Mouse (Mus musculus): ENCODE measurements around the gene Smg9.

The Smg9 gene

GRCm38 (mm10) chr7:24445266-24445926, 46.0 kb downstream of the Smg9 start:
- no peak for DNase-seq

DNA sequence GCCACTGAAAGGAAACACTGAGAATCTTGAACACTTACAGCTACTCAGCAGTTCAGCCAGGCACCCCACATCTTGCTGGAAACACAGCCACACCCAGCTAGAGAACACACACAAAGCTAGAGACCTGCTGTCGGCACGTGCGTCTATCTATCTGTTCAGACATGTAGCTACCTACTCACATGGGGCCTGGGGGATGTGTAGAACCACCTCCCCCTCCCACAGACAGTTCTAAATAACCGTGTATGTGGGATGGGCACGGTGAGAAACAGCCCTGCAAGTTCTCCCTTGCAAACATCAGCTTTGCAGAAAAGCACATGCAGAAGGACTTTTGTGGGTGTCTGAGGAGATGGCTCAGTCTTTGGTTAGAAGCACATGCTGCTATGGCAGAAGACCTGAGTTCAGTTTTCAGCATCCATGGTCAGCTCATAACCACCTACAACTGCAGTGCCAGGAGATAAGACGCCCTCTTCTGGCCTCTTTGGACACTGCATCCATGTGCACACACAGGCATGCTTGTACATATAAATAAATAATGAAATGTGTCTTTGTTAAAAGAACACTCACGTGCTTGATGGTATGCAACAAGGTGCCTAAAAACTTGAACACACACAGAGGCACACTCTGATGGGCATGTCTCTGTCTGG, 47.4 kb downstream of the Smg9 start:
- DNase-seq, result no peak

- DNase-seq, result no peak
Observed at GRCm38 (mm10) chr7:24448782-24449517, 49.5 kb downstream of the Smg9 start.

GRCm38 (mm10) chr7:24450585-24451017, 51.2 kb downstream of the Smg9 start:
- no peak for DNase-seq

DNA sequence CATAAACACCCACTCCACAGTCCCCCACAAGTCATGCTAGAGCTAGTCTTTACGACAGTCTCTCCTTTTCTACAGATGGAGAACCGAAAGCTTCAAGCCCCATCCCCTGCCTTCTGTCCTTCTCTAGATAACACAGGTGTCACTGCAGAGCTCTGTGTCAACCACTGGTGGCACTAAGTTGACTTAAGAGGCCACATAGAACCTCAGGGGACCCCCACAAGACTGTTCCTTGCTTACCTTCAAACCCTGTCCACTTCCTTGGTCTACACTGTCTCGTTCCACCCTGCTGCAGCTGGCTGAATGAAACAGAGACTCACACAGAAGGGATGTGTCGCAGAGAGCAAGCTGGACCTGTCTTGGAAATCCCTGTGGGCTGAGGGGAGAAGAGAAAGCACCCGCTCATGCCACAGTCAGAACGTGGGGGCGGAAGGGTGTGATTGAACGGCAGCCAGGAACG, 52.5 kb downstream of the Smg9 start, which contains the start of gene Irgc1:
Gene Irgc1, minus strand, starts transcription at position 443 of the 457 bp plus-strand sequence.
- no peak for DNase-seq

- no peak for DNase-seq
Observed at GRCm38 (mm10) chr7:24454199-24454598, 54.8 kb downstream of the Smg9 start.

DNA sequence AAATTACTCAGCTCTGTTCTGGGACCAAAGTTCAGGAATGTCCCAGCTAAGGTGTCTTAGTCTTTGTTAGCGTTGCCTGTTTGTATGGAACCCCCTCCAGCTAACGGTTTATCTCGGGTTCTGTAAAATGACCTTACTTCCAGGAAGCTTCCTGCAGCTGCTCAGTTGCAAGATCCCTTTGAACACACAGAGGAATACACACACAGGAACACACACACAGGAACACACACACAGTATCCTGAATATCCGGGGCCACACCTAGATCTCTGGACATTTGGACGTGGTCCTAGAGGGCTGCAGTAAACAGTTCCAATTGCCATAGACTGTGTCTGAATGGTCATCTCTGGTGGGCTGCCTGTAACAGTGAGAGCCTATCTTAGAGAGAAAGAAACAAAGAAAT, 56.3 kb downstream of the Smg9 start:
- peak; percentile 48 to 71 for DNase-seq

DNA sequence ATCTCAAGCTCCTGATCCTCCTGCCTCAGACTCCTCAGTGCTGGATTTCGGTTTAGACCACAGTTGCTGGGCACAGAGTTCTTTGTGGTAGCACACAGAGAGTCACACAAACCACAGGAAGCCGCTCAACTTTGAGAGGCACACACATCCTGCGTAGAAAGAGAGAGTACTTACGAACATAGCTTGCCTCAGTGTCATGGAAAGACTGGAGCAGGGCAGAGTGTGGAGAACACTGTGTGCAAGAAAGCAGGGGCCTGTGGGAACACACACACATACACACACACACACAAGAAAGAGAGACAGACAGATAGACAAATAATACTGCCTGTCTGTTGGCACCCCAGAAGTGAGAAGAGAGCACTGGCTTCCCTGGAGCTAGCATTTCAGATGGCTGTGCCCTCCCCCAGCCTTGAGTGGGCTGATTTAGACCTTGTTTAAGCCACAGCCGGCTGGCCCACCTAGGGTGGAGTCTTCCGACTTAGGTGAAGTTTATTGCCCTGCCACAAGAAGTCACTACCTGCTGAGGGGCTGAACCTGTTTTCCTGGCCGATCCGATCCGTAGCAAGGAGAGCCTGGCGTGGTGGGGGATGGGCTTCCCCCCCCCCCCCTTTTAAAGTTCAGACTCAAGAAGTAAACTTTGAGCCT, 58.4 kb downstream of the Smg9 start:
- no peak for DNase-seq

GRCm38 (mm10) chr7:24459440-24459839, 60.0 kb downstream of the Smg9 start:
- DNase-seq, result no peak

- DNase-seq, result peak; percentile 38 to 49
Observed at GRCm38 (mm10) chr7:24459843-24460242, 60.4 kb downstream of the Smg9 start.

DNA sequence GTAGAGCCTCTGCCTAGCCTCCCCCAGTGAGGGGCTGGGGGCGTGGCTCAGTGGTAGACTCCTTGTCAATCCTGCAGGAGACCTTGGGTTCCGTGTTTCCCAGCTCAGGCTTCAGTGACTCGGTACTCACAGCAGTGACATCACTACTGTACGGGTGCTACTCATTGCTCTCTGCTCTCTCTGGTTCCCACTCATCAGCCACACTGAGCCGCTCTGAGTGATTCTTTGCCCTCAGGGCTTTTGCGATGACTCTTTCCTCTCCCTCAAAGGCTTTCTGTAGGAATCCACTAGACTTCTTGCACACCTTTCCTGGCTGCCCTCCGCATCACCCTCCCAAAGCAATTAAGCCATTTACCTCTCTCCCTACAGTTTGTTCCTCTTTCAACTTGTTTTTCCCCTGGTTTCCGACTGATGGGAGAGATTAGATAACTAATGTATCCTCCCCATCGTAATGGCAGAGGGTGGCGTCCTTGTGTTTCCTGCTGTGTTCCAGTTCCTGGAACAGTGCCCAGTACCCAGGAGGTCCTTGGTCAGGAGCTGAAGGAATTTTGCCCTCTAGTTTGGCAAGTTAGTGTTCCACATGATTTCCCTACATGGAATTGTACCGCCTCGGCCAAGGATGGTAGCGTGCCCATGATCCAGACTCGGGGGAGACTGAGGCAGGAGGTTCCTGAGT, 62.1 kb downstream of the Smg9 start:
- DNase-seq, result peak; percentile 84 to 89

DNA sequence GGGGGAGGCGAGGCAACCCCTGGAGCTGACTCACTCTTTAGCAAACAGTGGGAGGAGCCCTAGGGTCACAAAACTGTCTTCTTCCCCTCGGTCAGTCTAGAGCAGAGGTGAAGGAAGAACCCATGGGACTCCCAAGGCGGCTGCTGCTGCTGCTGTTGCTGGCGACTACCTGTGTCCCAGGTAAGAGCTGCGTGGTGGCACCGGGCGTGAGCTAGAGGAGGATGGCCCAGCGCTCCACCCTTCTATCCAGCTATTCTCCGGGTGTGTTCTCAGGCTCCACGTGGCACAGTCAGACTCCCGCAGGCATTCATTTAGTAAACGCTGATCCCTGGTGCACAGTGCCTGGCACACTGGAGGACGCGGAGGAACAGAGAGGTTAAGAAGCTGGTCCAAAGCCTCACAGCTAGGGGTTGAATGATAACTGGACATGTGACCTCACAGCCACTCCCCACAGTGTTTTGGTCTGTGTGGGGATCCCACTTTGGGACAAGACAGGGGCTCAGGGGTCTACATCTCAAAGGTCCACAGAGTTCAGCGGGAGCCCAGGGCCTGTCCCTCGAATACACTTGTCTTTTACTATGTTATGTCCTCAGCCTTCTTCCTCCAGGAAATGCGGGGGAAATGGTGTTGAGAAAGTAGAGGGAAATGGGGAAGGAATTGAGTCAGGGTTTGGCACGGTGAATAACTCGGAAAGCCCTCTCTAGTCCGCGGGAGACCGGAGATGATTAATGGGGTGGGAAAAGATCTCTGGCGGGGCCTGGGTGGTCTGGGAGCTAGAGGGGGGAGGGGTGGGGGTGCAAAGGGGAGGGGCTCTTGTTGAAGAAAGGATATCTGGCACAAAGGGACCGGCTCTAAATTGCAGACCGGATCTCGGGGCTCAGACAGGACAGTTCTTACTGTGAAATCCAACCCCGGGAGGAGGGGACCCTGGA, 63.2 kb downstream of the Smg9 start, which contains the start of gene Plaur:
Gene Plaur, plus strand, starts transcription at position 97 of the 932 bp plus-strand sequence.
- peak; percentile 41 to 62 for DNase-seq

DNA sequence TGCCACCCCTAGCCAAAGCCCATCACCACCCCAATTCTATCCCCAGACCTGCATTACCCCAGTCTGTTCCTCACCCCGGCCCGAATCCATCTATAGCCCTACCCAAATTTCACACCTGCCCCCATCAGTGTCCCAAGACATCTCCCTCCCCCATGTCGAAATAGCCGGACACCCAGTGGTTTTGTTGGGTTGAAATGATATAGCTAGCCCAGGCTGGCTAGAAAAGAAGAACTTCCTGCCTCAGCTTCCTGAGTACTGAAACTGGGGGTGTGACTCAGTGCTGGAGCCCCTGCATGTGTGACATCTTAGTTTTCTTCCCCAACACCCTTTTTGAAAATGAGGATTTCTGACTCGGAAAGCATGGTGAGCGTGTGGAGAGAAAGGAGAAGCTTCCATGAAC, 67.4 kb downstream of the Smg9 start:
- DNase-seq, result no peak

DNA sequence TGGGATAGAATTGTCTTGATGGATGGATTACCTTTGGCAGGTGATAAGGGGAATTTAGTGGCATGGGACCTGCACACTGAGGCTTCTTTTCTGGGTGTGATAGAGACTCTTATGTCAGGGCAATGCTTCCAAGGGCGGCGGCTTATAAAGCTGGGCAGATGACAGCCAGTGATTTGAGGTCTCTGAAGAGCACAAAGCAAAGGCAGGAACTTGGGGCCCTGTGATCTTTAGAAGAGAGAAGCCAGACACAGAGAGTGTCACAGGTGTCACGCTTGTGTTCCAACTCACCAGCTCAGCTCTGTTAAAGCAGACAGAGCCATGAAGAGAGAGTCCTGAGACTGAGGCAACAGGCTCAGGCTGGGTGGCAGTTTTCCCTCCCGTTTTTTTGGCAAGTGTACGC, 68.5 kb downstream of the Smg9 start:
- no peak for DNase-seq

DNA sequence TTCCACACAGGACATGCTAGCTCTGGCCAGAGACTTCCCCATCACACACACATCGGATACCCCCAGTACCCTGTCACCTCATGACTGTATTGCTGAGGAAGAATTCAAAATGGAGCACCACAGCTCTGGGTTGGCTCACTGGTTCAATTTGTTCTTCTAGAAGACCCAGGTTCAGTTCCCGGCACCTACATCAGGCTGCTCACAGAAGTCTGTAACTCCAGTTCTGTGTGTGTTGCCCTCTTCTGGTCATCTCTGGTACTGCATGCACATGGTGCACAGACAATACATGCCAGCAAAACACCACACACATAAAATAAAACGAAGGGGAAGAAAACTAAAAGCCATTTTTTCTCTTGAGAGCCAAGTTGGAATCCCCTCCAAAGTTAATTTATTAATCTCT, 69.7 kb downstream of the Smg9 start:
- DNase-seq, result peak in 1 of 2 experiments; percentile 41

- no peak for DNase-seq
Observed at GRCm38 (mm10) chr7:24470356-24470755, 70.9 kb downstream of the Smg9 start.
